Mouse (Mus musculus) embryonic facial prominence, embryonic 14.5 days (tissue): ENCODE data around the gene Cyp27b1. TPM values are rescaled to one million over a fixed set of nuclear protein-coding genes. Genes with fewer than 3 reads are reported as not detected.

Source experiments
- ATAC-seq: fragments of 200-750 bp; cut with Nextera tagmentation; 2 replicates; pipeline ENCODE4 v1.8.0; 2017; ENCODE audit warnings: low read depth, moderate number of reproducible peaks, moderate TSS enrichment
- DNase-seq: peaks from one replicate; pipeline ENCODE4 v3.0.0-alpha.2; 2015; ENCODE audit warnings: low spot score
- H3K27ac ChIP-seq: fragments of 300-500 bp; sonication (generic); replicated peaks from 2 replicates; pipeline ENCODE4 v1.5.1; 2014; ENCODE audit warnings: low read depth, mild to moderate bottlenecking, low read length, moderate library complexity
- H3K27me3 ChIP-seq: fragments of 300-500 bp; sonication (generic); replicated peaks from 2 replicates; pipeline ENCODE4 v1.6.1; 2014; ENCODE audit warnings: low read length; ENCODE audit not compliant: control insufficient read depth, insufficient read depth
- H3K36me3 ChIP-seq: fragments of 300-500 bp; sonication (generic); 2 replicates; pipeline ENCODE4 v1.6.1; 2014; ENCODE audit warnings: low read length, mixed read lengths; ENCODE audit not compliant: control insufficient read depth, insufficient read depth
- H3K4me1 ChIP-seq: fragments of 300-500 bp; sonication (generic); 2 replicates; pipeline ENCODE4 v1.6.1; 2014; ENCODE audit warnings: antibody characterized with exemption, low read length; ENCODE audit not compliant: control insufficient read depth, insufficient read depth
- H3K4me2 ChIP-seq: fragments of 300-500 bp; sonication (generic); 2 replicates; pipeline ENCODE4 v1.6.1; 2014; ENCODE audit warnings: low read depth, mild to moderate bottlenecking, low read length, moderate library complexity, mixed read lengths
- H3K4me3 ChIP-seq: fragments of 300-500 bp; sonication (generic); 2 replicates; pipeline ENCODE4 v1.5.1; 2014; ENCODE audit warnings: low read depth, mild to moderate bottlenecking, low read length
- H3K9ac ChIP-seq: fragments of 300-500 bp; sonication (generic); 2 replicates; pipeline ENCODE4 v1.6.1; 2014; ENCODE audit warnings: low read depth, mild to moderate bottlenecking, low read length, moderate library complexity, mixed read lengths
- H3K9me3 ChIP-seq: fragments of 300-500 bp; sonication (generic); 2 replicates; pipeline ENCODE4 v1.6.1; 2016; ENCODE audit warnings: low read length; ENCODE audit not compliant: control insufficient read depth
- WGBS: fragments of 180-500 bp; shearing (Covaris S2); extraction: QIAGEN DNeasy Blood & Tissue Kit; methylation state at CpG from one replicate; pipeline ENCODE4 v1.1.7; 2014; 5-methylcytosine and 5-hydroxymethylcytosine counted together
- polyA plus RNA-seq: library from polyadenylated mRNA; unstranded; fragments of >200 nt; fragmentation: Nextera tagmentation; extraction: Ambion mirVana; gene quantifications from 2 replicates; pipeline ENCODE4 v1.2.1, GENCODE M21; 2014

Cyp27b1 gene
- polyA plus RNA-seq, 1 experiment from 2014 or later, result 0.13 TPM

DNA sequence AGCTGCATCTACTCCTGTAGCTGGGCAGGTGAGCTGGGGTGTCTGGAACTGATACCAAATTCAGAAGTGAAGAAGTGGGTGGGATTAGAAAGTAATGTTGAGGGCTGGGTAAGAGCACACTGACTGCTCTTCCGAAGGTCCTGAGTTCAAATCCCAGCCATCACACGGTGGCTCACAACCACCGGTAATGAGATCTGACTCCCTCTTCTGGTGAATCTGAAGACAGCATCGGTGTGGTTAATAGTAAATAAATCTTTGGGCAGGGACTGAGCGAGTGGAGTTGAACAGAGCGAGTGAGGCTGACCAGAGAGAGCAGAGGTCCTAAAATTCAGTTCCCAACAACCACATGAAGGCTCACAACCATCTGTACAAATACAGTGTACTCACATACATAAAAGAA, 37.6 kb downstream of the Cyp27b1 start:
- no peaks in the 10 kb centered on the region for H3K9me3 ChIP-seq
- ATAC-seq (no peak), DNase-seq (no peak)
- no peak overlapping the region for H3K4me3 ChIP-seq
- H3K4me2 ChIP-seq, result no peak overlapping the region
- peaks cover 14% of the 10 kb centered on the region for H3K4me1 ChIP-seq
- WGBS, result 68% methylated on average over 6 of the region's 6 CpGs
- H3K27ac ChIP-seq, result no peak overlapping the region
- H3K36me3 ChIP-seq, result 0 out of 2 replicates have a peak, but pooled peaks cover 7% of the 10 kb centered on the region
- H3K9ac ChIP-seq, result no peak overlapping the region
- H3K27me3 ChIP-seq, result peaks cover 65% of the 10 kb centered on the region

DNA sequence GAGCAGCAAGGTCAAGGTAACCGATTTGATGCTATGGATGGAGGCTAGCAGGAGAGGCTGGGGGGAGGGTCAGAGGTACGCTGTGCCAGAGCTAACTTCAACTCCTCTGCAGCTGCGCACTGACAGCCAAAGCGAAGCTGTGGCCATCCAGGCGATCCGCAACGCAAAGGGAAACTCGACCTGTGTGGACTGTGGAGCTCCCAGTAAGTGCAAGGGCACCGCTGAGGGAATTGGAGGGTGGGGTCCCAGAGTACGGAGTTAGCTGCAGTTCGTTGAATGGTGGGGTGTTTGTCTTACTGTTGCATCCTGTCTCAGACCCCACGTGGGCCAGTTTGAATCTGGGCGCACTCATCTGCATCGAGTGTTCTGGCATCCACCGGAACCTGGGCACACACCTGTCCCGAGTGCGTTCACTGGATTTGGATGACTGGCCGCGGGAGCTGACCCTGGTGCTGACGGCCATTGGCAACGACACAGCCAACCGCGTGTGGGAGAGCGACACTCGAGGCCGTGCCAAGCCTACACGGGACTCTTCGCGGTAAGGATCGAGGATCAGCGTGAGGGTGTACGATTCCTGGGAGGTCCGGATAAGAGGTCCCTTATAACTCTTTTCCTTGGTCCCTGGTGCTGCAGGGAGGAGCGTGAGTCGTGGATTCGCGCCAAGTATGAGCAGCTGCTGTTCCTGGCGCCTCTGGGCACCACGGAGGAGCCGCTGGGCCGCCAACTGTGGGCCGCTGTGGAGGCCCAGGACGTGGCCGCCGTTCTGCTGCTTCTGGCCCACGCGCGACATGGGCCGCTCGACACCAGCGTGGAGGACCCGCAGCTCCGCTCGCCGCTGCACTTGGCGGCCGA, 42.7 kb downstream of the Cyp27b1 start:
- Histone ChIP-seq H3K27ac (no peak overlapping the region), H3K36me3 (0 out of 2 replicates have a peak, but pooled peaks cover 13% of the 10 kb centered on the region), H3K9ac (peak overlapping the region; percentile 40), H3K4me2 (peak overlapping the region; percentile 52), H3K4me1 (peaks cover 13% of the 10 kb centered on the region), H3K27me3 (peaks cover 60% of the 10 kb centered on the region), H3K9me3 (no peaks in the 10 kb centered on the region), H3K4me3 (peak overlapping the region; percentile 33)
- ATAC-seq (no peak; the same call in 1 of the 2 replicates), DNase-seq (peak; percentile 50)
- WGBS, result 9% methylated on average over 57 of the region's 57 CpGs

DNA sequence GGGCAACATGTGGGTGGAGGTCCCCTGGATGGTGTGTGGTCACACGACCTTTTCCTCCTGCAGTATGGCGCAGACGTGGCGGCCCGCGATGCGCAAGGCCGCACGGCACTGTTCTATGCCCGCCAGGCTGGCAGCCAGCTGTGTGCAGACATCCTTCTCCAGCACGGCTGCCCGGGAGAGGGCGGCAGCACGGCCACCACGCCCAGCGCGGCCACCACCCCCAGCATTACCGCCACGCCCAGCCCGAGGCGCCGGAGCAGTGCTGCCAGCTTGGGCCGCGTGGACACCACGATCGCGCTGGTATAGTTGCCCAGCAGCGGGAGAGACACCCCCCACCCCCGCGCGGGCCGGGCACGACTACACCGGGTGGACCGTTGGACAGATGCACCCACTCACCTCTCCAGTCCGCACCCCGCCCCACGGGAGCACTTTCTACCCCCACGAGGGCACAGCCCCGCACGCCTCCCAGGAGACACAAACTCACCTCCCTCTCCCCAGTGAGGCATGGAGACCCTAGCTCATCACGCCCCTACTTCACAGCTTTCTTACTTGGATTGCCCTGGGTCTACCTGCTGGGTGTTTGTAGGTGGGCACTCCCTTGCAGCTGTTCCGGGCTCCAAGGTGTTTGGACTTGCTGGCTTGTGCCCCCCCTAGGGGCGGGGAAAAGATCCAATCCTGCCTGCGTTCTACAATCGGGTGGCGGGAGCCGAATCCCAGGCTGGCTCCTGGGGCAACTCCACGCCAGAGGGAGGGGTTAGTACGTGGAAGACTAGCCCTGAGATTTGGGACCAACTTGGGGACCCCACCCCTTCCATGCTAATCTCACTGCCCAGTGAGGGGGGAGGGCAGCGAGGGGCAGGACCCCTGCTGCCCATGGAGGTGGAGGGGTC, 43.7 kb downstream of the Cyp27b1 start:
- WGBS, result 4% methylated on average over 23 of the region's 51 CpGs
- peak; percentile 47 for DNase-seq
- ATAC-seq, result peak; percentile 30; the same call in 1 of the 2 replicates
- Histone ChIP-seq H3K9ac (peak overlapping the region; percentile 40), H3K4me2 (peak overlapping the region; percentile 52), H3K4me3 (peak overlapping the region; percentile 33), H3K9me3 (no peaks in the 10 kb centered on the region), H3K36me3 (0 out of 2 replicates have a peak, but pooled peaks cover 13% of the 10 kb centered on the region), H3K4me1 (peaks cover 13% of the 10 kb centered on the region), H3K27me3 (peaks cover 60% of the 10 kb centered on the region), H3K27ac (no peak overlapping the region)

DNA sequence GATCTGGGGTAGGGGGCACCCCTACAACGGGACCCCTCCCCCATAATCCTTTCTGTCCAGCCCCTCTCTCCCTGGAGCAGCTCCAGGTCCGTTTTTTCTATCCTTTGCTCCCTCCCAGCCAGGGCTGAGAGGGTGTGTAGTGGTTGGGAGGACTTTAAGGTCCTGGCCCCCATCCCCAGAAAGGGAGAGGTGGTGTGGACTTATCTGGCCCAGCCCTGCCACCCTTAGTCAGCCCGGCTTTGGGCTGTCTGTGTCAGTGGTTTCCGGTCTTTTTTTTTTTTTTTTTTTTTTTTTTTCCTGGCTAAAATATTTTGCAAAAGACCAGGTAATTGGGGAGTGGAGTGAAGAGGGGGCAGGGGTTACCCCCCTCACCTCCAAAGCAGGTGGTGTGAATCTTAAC, 44.7 kb downstream of the Cyp27b1 start:
- no peaks in the 10 kb centered on the region for H3K9me3 ChIP-seq
- peaks cover 53% of the 10 kb centered on the region for H3K27me3 ChIP-seq
- 56% methylated on average over 4 of the region's 4 CpGs for WGBS
- H3K36me3 ChIP-seq, result peaks cover 17% of the 10 kb centered on the region
- no peak overlapping the region for H3K9ac ChIP-seq
- no peak overlapping the region for H3K27ac ChIP-seq
- no peak overlapping the region for H3K4me3 ChIP-seq
- H3K4me1 ChIP-seq, result peaks cover 13% of the 10 kb centered on the region
- H3K4me2 ChIP-seq, result no peak overlapping the region
- ATAC-seq, result no peak
- DNase-seq, result no peak

DNA sequence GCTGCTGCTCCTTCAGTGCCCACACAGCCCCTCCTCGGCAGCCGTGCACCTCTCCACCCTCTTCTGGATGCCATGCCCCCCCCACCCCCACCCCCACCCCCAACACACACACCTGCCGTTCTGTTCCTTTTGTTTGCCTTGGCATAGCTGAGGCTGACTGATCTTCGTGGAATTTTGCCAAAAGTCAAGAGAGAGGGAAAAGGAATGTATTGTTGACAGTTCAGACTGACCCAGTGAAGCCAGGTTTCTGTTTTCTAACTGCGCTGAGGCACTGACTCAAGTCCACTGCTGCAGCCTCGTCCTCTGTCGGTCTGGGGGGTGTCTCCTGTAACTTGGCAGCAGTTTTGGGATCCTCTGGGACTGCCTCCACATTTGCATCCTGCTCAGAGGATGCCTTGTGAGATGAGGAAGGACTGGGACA, 46.3 kb downstream of the Cyp27b1 start:
- peak; percentile 19 for ATAC-seq
- DNase-seq, result peak; percentile 65
- Histone ChIP-seq H3K4me2 (no peak overlapping the region), H3K36me3 (peaks cover 30% of the 10 kb centered on the region), H3K4me3 (no peak overlapping the region), H3K4me1 (peaks cover 13% of the 10 kb centered on the region), H3K27me3 (peaks cover 41% of the 10 kb centered on the region), H3K27ac (no peak overlapping the region), H3K9ac (no peak overlapping the region), H3K9me3 (no peaks in the 10 kb centered on the region)
- WGBS, result 27% methylated on average over 7 of the region's 7 CpGs

DNA sequence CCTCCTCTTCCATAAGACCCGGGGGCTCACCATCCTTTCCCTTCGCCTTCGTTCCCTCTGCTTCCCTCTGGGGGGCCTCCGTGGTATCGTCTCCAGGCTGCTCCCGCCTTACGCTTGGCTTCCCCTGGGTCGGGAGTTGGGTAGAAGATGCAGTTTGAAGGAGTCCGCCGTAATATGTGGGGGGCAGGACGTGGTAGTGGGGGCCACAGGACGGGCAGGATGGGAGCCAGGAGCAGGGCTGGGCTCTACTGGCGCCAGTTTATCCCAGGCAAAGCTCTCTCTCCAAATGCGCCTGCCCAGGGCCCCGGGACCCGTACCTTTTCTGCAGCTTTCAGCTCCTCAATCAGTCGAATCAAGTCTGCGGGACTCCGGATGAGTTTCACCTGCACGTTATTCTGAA, 50.5 kb downstream of the Cyp27b1 start:
- ATAC-seq, result no peak
- H3K36me3 ChIP-seq, result peaks cover 42% of the 10 kb centered on the region
- 77% methylated on average over 20 of the region's 20 CpGs for WGBS

DNA sequence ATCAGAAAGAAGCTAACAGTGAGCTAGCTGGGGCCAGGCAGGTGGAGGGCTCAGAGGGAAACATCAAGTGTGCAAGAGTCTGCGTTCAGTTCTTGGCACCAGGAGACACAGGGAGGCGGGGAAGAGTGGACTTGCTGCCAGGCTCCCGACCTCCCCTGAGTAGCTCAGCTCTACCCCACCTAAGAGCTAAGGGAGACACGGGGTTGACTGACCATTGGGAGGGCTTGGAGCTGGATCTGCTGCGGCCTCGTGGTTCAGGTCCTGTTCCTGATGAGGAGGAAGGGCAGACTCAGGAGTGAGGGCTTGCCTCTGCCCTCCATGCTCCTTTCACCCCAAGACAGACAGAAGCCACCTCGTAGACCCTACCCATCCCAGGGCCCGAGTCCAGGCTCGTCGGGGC, 51.1 kb downstream of the Cyp27b1 start:
- no peak overlapping the region for H3K4me2 ChIP-seq
- WGBS, result 84% methylated on average over 10 of the region's 10 CpGs
- no peak for DNase-seq
- no peak for ATAC-seq
- H3K4me3 ChIP-seq, result no peak overlapping the region
- peaks cover 42% of the 10 kb centered on the region for H3K36me3 ChIP-seq
- no peaks in the 10 kb centered on the region for H3K9me3 ChIP-seq
- H3K27me3 ChIP-seq, result no peaks in the 10 kb centered on the region
- no peak overlapping the region for H3K27ac ChIP-seq
- no peak overlapping the region for H3K9ac ChIP-seq
- H3K4me1 ChIP-seq, result no peaks in the 10 kb centered on the region

More for the DNA sequence above, 50.5 kb downstream of the Cyp27b1 start:
- Histone ChIP-seq H3K4me1 (no peaks in the 10 kb centered on the region), H3K27ac (no peak overlapping the region), H3K9me3 (no peaks in the 10 kb centered on the region), H3K9ac (no peak overlapping the region), H3K27me3 (no peaks in the 10 kb centered on the region), H3K4me3 (no peak overlapping the region), H3K4me2 (no peak overlapping the region)
- no peak for DNase-seq

DNA sequence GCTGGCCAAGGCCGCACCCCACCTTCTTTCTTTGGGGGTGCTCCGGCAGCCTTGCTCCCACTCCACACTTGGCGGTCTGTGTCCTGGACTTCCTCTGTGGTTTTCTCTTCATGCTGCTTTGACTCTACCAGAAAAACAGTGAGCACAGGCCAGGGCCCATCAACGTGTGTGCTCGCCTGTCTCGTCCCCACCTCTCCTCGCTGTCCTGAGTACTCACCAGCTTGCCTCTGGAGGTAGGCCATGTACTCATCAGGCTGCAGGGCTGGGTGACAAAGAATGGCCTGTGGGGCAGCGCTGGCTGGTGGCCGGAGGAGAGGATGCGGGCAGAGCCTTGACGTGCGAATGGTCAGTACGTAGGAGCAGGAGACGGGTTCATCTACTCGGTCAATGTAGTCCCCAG, 51.8 kb downstream of the Cyp27b1 start:
- Histone ChIP-seq H3K27me3 (no peaks in the 10 kb centered on the region), H3K27ac (no peak overlapping the region), H3K4me1 (no peaks in the 10 kb centered on the region), H3K4me2 (no peak overlapping the region), H3K9ac (no peak overlapping the region), H3K9me3 (no peaks in the 10 kb centered on the region), H3K4me3 (no peak overlapping the region), H3K36me3 (peaks cover 42% of the 10 kb centered on the region)
- DNase-seq (no peak), ATAC-seq (no peak)
- 91% methylated on average over 15 of the region's 15 CpGs for WGBS
